Mouse (Mus musculus) erythroblast, embryonic 14.5 days (primary cell): ENCODE results near the gene Rap1b.

Experiments
- GATA1 ChIP-seq: IDR thresholded peaks from 2 replicates; pipeline ENCODE4 v1.6.1; 2012; ENCODE audit warnings: low read length, inconsistent platforms, mixed read lengths
- TAL1 ChIP-seq: IDR thresholded peaks from 3 replicates; pipeline ENCODE4 v1.6.1; 2012; ENCODE audit warnings: low read length, inconsistent platforms, mixed read lengths

DNA sequence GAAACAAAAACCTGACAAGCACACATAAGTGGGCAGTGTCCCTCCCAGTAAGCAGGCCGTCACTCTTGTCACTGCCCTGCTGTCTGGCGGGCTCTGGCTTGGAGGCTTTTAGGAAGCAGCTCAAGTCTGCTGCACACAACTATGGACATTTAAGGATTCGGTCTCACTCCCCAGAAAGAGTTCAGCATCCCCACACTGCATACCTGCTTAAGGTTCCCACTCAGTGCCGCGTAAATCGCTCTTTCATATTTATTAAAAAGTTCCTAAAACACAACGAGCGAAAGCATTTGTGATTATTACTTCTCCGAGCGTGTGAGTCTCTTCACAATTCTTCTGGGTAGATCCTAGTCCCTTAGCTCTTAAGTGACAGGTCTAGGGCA lies 74.7 kb downstream of the Rap1b start:
- TF ChIP-seq TAL1: no peak
- no peak for TF ChIP-seq GATA1
